Mouse (Mus musculus) gonadal fat pad, adult 2 months (tissue): Measurements from ENCODE around the gene Olfr332. TPM values are rescaled to one million over a fixed set of nuclear protein-coding genes. Genes with fewer than 3 reads are reported as not detected.
"Not testable (repeated sequence)": the region's sequence is repeated elsewhere in the genome, so short reads cannot be mapped to it uniquely, and the experiment has no call there.

ENCODE experiments used
- DNase-seq: peaks from one replicate; pipeline ENCODE4 v3.0.0-alpha.2; 2012; ENCODE audit warnings: low read depth
- polyA plus RNA-seq: library from polyadenylated mRNA; depleted of rRNA; stranded (reverse); fragments of >200 nt; gene quantifications from 2 replicates; pipeline ENCODE4 v1.2.3, GENCODE M21; 2012; rRNA removed

Olfr332 gene
- 0.08 and 0.13 TPM in 2 replicates for polyA plus RNA-seq

DNA sequence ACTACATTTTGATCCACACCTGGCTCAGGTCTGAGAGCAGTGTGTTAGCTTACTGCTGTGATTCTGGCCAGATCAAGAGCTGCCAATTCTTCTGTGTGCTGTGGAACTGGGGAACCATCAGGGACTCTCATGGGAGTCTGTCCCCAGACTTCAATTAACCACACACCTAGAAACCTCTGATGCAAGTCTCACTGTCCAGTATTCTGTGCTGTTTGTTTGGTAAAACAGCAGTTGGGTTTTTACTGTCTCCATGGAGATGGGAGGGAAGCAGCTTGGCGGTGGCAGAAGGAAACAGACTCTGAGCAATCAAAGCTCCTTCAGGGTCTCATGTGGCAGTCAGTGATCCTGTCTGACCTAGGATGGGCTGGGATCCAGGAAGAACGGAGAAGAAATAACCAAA lies at the start of gene Olfr332:
Olfr332 (minus strand) TSS at position 101 of the 400 bp plus-strand sequence.
- DNase-seq = no peak

DNA sequence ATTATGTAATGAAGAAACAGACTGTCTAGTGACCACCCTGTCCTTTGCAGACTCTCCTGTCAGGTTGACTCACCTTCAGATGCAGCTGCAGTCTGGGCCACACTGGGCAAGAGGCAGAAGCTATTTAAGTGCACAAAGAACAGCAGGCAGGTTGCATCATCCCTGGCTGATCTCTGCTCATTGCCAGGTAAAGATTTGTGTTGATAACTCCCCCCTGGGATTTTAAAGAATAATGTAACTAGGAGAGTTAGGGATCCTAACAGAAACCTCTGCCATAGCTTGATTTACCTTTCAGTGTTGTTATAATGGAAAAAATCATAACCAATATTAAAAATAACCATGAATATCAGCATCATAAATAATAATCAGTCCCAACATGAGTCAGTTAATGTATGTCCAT lies 42.4 kb upstream of the Olfr332 start, which contains the start of gene Olfr330:
Olfr330 (minus strand) TSS at position 101 of the 400 bp plus-strand sequence.
- DNase-seq = not testable (repeated sequence)

DNA sequence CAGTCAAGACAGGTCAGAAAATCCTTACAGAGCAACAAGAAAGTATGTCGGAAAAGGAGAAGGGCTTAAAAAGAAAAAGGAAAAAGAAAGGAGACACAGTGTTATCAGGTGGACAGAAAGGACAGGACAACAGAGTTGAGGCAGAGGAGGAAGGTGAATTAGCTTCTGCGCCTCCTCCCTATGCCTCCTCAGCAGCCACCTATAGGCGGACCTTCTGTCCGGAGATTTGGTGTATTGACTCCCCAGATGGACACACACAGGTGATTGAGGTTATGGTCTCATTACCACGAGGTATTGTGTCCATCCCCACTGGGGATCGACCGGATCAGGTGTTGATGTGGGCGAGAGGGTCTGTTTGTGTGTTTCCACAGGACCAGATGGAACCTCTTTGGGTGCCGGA lies 27.4 kb upstream of the Olfr332 start:
- not testable (repeated sequence) for DNase-seq

DNA sequence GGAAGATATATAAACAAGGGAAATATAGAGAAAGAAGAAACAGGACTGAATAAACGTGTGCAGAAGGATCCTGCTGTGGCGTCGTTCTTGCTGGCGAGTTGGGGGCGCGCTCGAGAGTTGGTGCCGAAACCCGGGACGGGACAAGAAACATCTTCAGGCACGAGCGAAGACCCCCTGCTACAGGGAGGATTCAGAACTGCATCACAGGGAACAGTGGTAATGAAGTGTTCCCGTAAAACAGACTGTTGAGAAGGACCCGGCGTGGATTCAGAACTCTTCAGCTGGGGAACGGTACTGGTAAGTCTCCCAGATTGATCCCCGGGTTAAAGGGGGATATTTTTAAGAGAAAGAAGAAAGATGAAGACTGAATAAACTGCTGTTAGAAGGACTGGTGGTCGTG lies 26.6 kb upstream of the Olfr332 start:
- not testable (repeated sequence) for DNase-seq

DNA sequence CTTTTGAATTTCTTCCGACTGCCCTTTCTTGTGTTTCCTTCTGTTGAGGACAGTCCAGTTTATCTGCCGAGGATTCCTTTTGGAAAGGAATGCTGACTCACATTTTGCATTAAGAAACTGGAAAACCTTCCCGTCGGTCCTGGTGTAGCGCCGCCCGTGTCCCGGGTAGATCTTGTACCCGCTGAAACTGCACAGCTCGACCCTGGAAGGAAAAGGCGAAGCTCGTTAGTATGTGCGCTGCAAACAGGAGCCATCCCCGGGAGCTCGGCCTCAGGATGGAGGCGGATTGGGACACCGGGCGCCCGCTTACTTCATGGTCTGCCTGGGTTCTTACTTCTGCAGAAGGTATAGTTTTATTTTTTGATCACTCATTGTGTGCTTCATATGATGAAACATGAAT lies 16.7 kb upstream of the Olfr332 start:
- not testable (repeated sequence) for DNase-seq

DNA sequence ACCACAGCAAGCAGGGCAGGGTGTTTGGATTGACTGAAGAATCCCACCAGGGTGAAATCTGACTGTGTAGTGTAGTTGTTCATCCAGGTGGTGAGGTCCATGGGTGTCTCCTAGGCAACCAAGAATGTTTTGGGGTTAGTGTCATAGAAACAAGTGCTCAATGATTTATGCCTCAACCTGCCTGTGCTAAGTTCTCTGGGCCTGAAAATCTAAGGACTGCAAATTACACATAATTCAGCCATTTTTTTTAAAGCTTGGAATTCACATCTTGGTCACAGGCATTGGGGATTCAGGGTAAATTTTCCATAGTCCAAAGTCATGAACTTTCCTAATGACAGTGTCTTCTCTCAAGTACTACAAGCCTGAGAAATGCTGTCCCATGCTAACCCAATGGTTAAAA lies 10.1 kb upstream of the Olfr332 start, which contains the start of gene Olfr331:
Olfr331 (minus strand) TSS at position 101 of the 400 bp plus-strand sequence.
- not testable (repeated sequence) for DNase-seq

DNA sequence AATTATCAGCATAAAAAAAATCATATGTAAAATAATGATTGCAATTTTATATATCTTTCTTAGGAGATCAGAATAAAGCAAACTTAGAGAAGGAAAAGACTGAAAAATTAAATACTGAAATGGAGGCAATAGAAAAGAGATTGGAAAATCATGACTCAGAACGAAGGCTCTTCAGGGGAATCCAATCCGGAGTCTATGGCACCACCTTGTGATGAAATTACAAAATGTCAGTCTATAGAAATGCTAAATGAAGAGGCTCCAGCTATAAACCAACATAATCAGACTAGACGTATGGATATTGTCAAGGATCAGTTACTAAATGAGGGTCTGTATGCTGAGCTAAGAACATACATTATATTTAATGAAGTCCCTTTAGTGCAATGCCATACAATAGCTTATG lies 6.9 kb upstream of the Olfr332 start:
- DNase-seq = no peak

DNA sequence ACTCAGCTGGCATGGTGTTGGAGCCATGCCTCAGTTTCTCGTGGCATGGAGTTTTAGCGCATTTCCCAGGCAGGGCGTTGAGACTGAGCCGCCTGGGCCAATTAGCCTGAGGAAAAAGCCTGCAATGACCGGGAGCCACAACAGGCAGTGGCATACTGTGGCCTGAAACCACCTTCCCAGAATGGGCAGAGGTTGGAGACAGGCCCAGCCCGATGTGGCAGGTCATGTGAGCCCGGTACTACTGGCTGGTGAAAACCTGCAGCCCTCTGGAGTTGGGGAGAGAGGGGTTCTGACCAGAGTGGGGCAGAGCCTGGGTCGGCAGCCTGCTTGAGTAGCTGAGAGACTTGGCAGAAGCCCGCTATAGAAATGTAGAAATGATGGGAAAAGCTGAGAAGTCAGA lies 6.4 kb upstream of the Olfr332 start:
- DNase-seq = no peak

DNA sequence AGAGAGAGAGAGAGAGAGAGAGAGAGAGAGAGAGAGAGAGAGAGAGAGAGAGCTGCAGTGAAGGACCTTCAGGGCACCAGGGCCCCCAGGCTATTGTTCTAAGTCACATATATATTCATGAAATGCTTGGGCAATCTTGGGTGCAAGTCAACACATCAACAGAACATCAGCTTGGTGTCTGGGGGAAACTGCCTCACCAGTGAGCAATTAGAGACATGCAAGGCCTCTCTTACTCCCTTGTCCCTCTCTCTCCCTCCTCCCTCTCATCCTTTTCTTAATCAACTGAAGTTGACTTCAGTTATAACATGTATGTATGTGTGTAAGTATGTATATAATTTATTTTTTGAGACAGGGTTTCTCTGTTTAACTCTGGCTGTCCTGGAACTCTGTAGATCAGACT lies 30.2 kb downstream of the Olfr332 start, which contains the start of gene Olfr30:
Olfr30 (minus strand) TSS at position 101 of the 400 bp plus-strand sequence.
- DNase-seq = no peak

DNA sequence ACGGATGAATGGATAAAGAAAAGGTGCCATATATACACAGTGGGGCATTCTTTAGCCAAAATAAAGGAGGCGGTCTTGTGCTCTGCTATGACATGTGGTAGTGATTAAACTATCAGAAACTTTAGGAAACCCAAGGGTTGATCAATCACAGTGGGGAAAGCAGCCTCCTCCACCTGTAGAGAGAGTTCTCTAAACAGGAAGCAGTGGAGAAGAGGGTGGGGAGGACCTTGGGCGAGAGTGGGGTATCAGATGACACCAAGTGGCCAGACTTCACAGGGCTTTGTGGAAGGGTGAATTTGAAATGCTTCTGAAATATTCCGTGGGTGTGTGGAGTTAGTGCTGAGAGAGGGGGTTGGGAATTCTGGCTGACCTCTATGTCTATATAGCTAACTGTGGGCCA lies 38.8 kb downstream of the Olfr332 start:
- no peak for DNase-seq

DNA sequence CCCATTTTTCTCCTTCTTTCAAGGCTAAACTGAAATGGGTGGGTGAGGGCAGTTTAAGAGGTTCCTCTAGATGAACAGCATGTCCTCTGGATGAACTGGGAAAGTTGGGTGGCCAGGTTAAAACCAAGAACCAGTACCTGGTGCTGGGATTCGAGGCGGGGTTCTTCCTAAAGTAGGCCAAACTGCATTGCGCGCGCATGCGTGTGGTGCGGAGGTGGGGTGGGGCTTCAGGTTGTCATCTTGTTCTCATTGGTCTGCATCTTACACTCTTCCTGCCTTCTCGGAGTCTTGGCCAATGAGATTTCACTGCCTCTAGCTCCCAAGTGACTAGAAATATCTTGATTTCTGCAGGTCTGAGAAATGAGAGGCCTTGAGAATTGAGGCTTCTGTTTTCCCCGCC lies 39.6 kb downstream of the Olfr332 start, which contains the start of gene Lypd9:
Lypd9 (minus strand) TSS at position 165 of the 400 bp plus-strand sequence.
- no peak for DNase-seq

Other genes starting within 250 kb of the Olfr332 start
- 2.7 and 4.6 TPM in 2 replicates for gene 4930438A08Rik, start 217.8 kb downstream of the Olfr332 start, polyA plus RNA-seq
- 42.3 and 45.8 TPM in 2 replicates for gene Zfp692, start 185.5 kb downstream of the Olfr332 start, polyA plus RNA-seq
- 47.1 and 48.3 TPM in 2 replicates for gene Zfp672, start 162.2 kb downstream of the Olfr332 start, polyA plus RNA-seq
- gene Sh3bp5l, start 161.8 kb downstream of the Olfr332 start, polyA plus RNA-seq = 56.5 and 58.4 TPM in 2 replicates
- gene Lypd8, start 113.5 kb downstream of the Olfr332 start, polyA plus RNA-seq = 1,979 and 3,212 TPM in 2 replicates
- 0.32 and 0.60 TPM in 2 replicates for gene 1810065E05Rik, start 71.4 kb downstream of the Olfr332 start, polyA plus RNA-seq
- not detected in 2 replicates for gene Gm12253, start 60.0 kb downstream of the Olfr332 start, polyA plus RNA-seq
- 0.26 and 0.39 TPM in 2 replicates for gene Lypd9, start 39.6 kb downstream of the Olfr332 start, polyA plus RNA-seq
- 0.14 and 0.30 TPM in 2 replicates for gene Olfr30, start 30.3 kb downstream of the Olfr332 start, polyA plus RNA-seq
- gene Olfr331, start 10.0 kb upstream of the Olfr332 start, polyA plus RNA-seq = not detected in 2 replicates
- not detected in 2 replicates for gene Olfr330, start 42.3 kb upstream of the Olfr332 start, polyA plus RNA-seq
- not detected in 2 replicates for gene Olfr329-ps, start 53.9 kb upstream of the Olfr332 start, polyA plus RNA-seq
- not detected in 2 replicates for gene Olfr328, start 63.1 kb upstream of the Olfr332 start, polyA plus RNA-seq
- gene Olfr224, start 78.0 kb upstream of the Olfr332 start, polyA plus RNA-seq = not detected in 2 replicates
- not detected in 2 replicates for gene Olfr325, start 85.2 kb upstream of the Olfr332 start, polyA plus RNA-seq
- gene Olfr324, start 102.6 kb upstream of the Olfr332 start, polyA plus RNA-seq = not detected in 2 replicates
- 0.29 TPM in 1 of 2 replicates, not detected in the other for gene 2210407C18Rik, start 123.5 kb upstream of the Olfr332 start, polyA plus RNA-seq
- not detected in 2 replicates for gene Olfr323, start 137.9 kb upstream of the Olfr332 start, polyA plus RNA-seq
- not detected in 2 replicates for gene Trim58, start 147.9 kb upstream of the Olfr332 start, polyA plus RNA-seq
- not detected in 2 replicates for gene Olfr322, start 166.2 kb upstream of the Olfr332 start, polyA plus RNA-seq
- gene Olfr320, start 188.5 kb upstream of the Olfr332 start, polyA plus RNA-seq = not detected in 2 replicates
- 0.06 TPM in 1 of 2 replicates, not detected in the other for gene Olfr319, start 206.6 kb upstream of the Olfr332 start, polyA plus RNA-seq
- gene Olfr318, start 231.5 kb upstream of the Olfr332 start, polyA plus RNA-seq = not detected in 2 replicates
- gene Olfr317, start 246.7 kb upstream of the Olfr332 start, polyA plus RNA-seq = not detected in 2 replicates